Mouse (Mus musculus) small intestine, adult 2 months (tissue): Measurements from ENCODE around the gene Pdik1l.

Experiments
- CTCF ChIP-seq: fragments of 200-500 bp; IDR thresholded peaks from 2 replicates; pipeline ENCODE4 v1.5.1; 2012; ENCODE audit warnings: low read depth, mild to moderate bottlenecking, control low read depth, inconsistent platforms, low read length, moderate library complexity, mixed read lengths; ENCODE audit not compliant: insufficient replicate concordance, insufficient read length; ENCODE audit errors: extremely low read depth
- POLR2A ChIP-seq: fragments of 200-500 bp; IDR thresholded peaks from 2 replicates; pipeline ENCODE4 v1.6.1; 2012; ENCODE audit warnings: low read depth, mild to moderate bottlenecking, control low read depth, inconsistent platforms, low read length, moderate library complexity

DNA sequence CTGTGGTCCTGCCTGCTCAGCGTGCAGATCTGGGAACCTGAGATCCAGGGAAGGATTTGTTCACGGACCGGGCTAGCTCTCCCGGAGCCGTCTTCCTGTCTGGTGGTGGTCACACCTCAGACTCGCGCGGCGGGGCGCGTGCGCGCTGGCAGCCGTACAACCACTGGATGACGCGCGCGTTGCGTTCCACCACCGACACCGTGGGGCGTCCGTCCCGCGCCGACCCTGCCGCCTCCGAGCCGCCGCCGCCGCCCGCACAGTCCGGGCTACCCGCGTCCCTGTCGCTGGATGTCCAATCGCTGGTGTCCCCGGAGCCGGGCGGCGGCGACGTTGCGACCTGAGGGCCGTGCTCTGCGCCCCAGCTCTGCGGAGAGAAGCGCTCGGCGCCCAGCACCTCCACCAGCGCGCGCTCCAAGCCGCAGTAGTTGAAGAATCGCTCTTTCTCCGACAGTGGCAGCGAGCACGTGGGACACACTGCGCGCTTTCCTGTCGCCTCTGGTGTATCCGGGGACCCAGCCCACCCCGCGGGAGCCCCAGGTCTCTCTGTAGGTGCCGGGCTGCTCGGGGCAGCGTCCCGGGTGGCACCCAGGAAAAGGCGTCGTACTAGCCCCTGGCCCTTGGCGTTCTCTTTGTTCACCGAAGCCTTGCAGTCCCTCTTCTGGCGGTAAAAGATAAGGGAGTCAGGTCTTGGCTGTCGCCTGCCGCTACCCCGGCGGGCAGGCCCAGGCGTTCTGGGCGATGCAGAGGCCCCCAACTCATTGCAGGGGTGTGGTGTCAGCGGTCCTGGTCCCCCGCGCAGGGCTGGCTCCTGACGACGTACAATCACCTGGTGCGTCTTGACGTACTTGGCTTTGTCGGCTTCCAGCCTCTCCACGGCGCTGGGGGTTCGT lies 36.2 kb downstream of the Pdik1l start:
- no peak for TF ChIP-seq POLR2A
- TF ChIP-seq CTCF = no peak
